Mouse (Mus musculus): ENCODE data around the gene Ccdc78. TPM values are rescaled to one million over a fixed set of nuclear protein-coding genes. Genes with fewer than 3 reads are reported as not detected.

The Ccdc78 gene
- polyA plus RNA-seq, 1 experiment from 2014 or later = 0.29 TPM

GRCm38 (mm10) chr17:25813471-25813870, 27.1 kb downstream of the Ccdc78 start:
- no peak for ATAC-seq (ENCODE audit: insufficient number of reproducible peaks, insufficient read depth, low FRiP score, low TSS enrichment)
- peaks cover 63% of the 10 kb centered on the region for H3K27me3 ChIP-seq
- no peak overlapping the region for H3K4me2 ChIP-seq (replicated peaks)
- H3K4me1 ChIP-seq = peaks cover 7% of the 10 kb centered on the region; the same call in 1 of the 2 replicates
- 2% methylated on average over 20 of the region's 20 CpGs for WGBS
- no peak overlapping the region for H3K9ac ChIP-seq
- H3K4me3 ChIP-seq = no peak overlapping the region
- H3K36me3 ChIP-seq = no peaks in the 10 kb centered on the region
- no peak overlapping the region for H3K27ac ChIP-seq
- no peaks in the 10 kb centered on the region for H3K9me3 ChIP-seq

GRCm38 (mm10) chr17:25817662-25818061, 31.3 kb downstream of the Ccdc78 start:
- Histone ChIP-seq H3K36me3 (no peaks in the 10 kb centered on the region), H3K4me2 (replicated peaks) (no peak overlapping the region), H3K27me3 (peaks cover 56% of the 10 kb centered on the region), H3K4me3 (no peak overlapping the region), H3K9ac (no peak overlapping the region), H3K9me3 (no peaks in the 10 kb centered on the region), H3K27ac (no peak overlapping the region), H3K4me1 (no peaks in the 10 kb centered on the region; the same call in 1 of the 2 replicates)
- 77% methylated on average over 11 of the region's 11 CpGs for WGBS
- no peak for ATAC-seq (ENCODE audit: insufficient number of reproducible peaks, insufficient read depth, low FRiP score, low TSS enrichment)

GRCm38 (mm10) chr17:25818851-25819780, 32.7 kb downstream of the Ccdc78 start:
- Histone ChIP-seq H3K27me3 (peaks cover 49% of the 10 kb centered on the region), H3K4me1 (peaks cover 3% of the 10 kb centered on the region), H3K27ac (no peak overlapping the region), H3K9me3 (no peaks in the 10 kb centered on the region), H3K4me3 (0 out of 2 replicates have a peak overlapping the region, but pooled peaks have one; percentile 6), H3K36me3 (no peaks in the 10 kb centered on the region), H3K4me2 (replicated peaks) (peak overlapping the region; percentile 30), H3K9ac (0 out of 2 replicates have a peak overlapping the region, but pooled peaks have one; percentile 7)
- no peak for ATAC-seq (ENCODE audit: insufficient number of reproducible peaks, insufficient read depth, low FRiP score, low TSS enrichment)
- 6% methylated on average over 46 of the region's 46 CpGs for WGBS

- peaks cover 30% of the 10 kb centered on the region for H3K36me3 ChIP-seq
- peak within 1 kb of the TSS; percentile 96 for H3K4me2 ChIP-seq (replicated peaks)
- H3K27ac ChIP-seq = peak within 1 kb of the TSS; percentile 57; the same call in 1 of the 2 replicates
- no peak for ATAC-seq (ENCODE audit: insufficient number of reproducible peaks, insufficient read depth, low FRiP score, low TSS enrichment)
- peak within 1 kb of the TSS; percentile 64 for H3K4me3 ChIP-seq
- peaks cover 28% of the 10 kb centered on the region for H3K4me1 ChIP-seq
- H3K9ac ChIP-seq = peak within 1 kb of the TSS; percentile 70
- no peaks in the 10 kb centered on the region for H3K9me3 ChIP-seq
- peaks cover 28% of the 10 kb centered on the region for H3K27me3 ChIP-seq
- WGBS = under 1% methylated on average over 18 of the region's 18 CpGs
Observed at GRCm38 (mm10) chr17:25823452-25823851, 37.1 kb downstream of the Ccdc78 start, which contains the start of gene Wdr24. Gene Wdr24 (plus strand): TSS chr17:25823627.

GRCm38 (mm10) chr17:25824362-25825142, 38.2 kb downstream of the Ccdc78 start:
- peaks cover 17% of the 10 kb centered on the region for H3K27me3 ChIP-seq
- 73% methylated on average over 17 of the region's 17 CpGs for WGBS

GRCm38 (mm10) chr17:25825311-25825710, 38.9 kb downstream of the Ccdc78 start:
- no peak overlapping the region for H3K27ac ChIP-seq
- H3K27me3 ChIP-seq = peaks cover 9% of the 10 kb centered on the region
- WGBS = 91% methylated on average over 6 of the region's 6 CpGs
- H3K36me3 ChIP-seq = peaks cover 34% of the 10 kb centered on the region
- no peaks in the 10 kb centered on the region for H3K9me3 ChIP-seq
- H3K4me2 ChIP-seq (replicated peaks) = no peak overlapping the region
- H3K4me3 ChIP-seq = no peak overlapping the region
- peaks cover 39% of the 10 kb centered on the region for H3K4me1 ChIP-seq
- H3K9ac ChIP-seq = no peak overlapping the region
- ATAC-seq (ENCODE audit: insufficient number of reproducible peaks, insufficient read depth, low FRiP score, low TSS enrichment) = no peak

More at GRCm38 (mm10) chr17:25824362-25825142, 38.2 kb downstream of the Ccdc78 start:
- peaks cover 32% of the 10 kb centered on the region for H3K4me1 ChIP-seq
- no peaks in the 10 kb centered on the region for H3K9me3 ChIP-seq
- H3K36me3 ChIP-seq = peaks cover 30% of the 10 kb centered on the region
- H3K4me3 ChIP-seq = peak overlapping the region; percentile 64
- no peak overlapping the region for H3K27ac ChIP-seq
- ATAC-seq (ENCODE audit: insufficient number of reproducible peaks, insufficient read depth, low FRiP score, low TSS enrichment) = no peak
- peak overlapping the region; percentile 70; the same call in 1 of the 2 replicates for H3K9ac ChIP-seq
- H3K4me2 ChIP-seq (replicated peaks) = peak overlapping the region; percentile 96

- Histone ChIP-seq H3K36me3 (peaks cover 42% of the 10 kb centered on the region), H3K4me1 (peaks cover 46% of the 10 kb centered on the region), H3K4me3 (no peak overlapping the region), H3K27me3 (0 out of 2 replicates have a peak, but pooled peaks cover 3% of the 10 kb centered on the region), H3K9me3 (no peaks in the 10 kb centered on the region), H3K9ac (no peak overlapping the region), H3K27ac (no peak overlapping the region), H3K4me2 (replicated peaks) (no peak overlapping the region)
- WGBS = 94% methylated on average over 27 of the region's 27 CpGs
- ATAC-seq (ENCODE audit: insufficient number of reproducible peaks, insufficient read depth, low FRiP score, low TSS enrichment) = no peak
Observed at GRCm38 (mm10) chr17:25825984-25826570, 39.7 kb downstream of the Ccdc78 start.

GRCm38 (mm10) chr17:25827011-25827410, 40.6 kb downstream of the Ccdc78 start:
- H3K4me1 ChIP-seq = peaks cover 55% of the 10 kb centered on the region

GRCm38 (mm10) chr17:25827546-25828222, 41.3 kb downstream of the Ccdc78 start:
- H3K9me3 ChIP-seq = no peaks in the 10 kb centered on the region
- no peak overlapping the region for H3K27ac ChIP-seq
- H3K4me2 ChIP-seq (replicated peaks) = no peak overlapping the region; the same call in 1 of the 2 replicates
- H3K4me1 ChIP-seq = peaks cover 56% of the 10 kb centered on the region
- H3K9ac ChIP-seq = no peak overlapping the region
- H3K36me3 ChIP-seq = peaks cover 49% of the 10 kb centered on the region
- ATAC-seq (ENCODE audit: insufficient number of reproducible peaks, insufficient read depth, low FRiP score, low TSS enrichment) = no peak
- H3K4me3 ChIP-seq = peak overlapping the region; percentile 56
- 89% methylated on average over 22 of the region's 22 CpGs for WGBS
- H3K27me3 ChIP-seq = no peaks in the 10 kb centered on the region

More at GRCm38 (mm10) chr17:25827011-25827410, 40.6 kb downstream of the Ccdc78 start:
- Histone ChIP-seq H3K27me3 (no peaks in the 10 kb centered on the region), H3K4me3 (no peak overlapping the region), H3K4me2 (replicated peaks) (no peak overlapping the region), H3K9me3 (no peaks in the 10 kb centered on the region), H3K36me3 (peaks cover 49% of the 10 kb centered on the region), H3K9ac (no peak overlapping the region), H3K27ac (no peak overlapping the region)
- 94% methylated on average over 13 of the region's 13 CpGs for WGBS
- ATAC-seq (ENCODE audit: insufficient number of reproducible peaks, insufficient read depth, low FRiP score, low TSS enrichment) = no peak

GRCm38 (mm10) chr17:25828223-25828594, 41.8 kb downstream of the Ccdc78 start:
- no peaks in the 10 kb centered on the region for H3K27me3 ChIP-seq
- peak overlapping the region; percentile 88 for H3K4me2 ChIP-seq (replicated peaks)
- WGBS = 85% methylated on average over 8 of the region's 8 CpGs
- no peak for ATAC-seq (ENCODE audit: insufficient number of reproducible peaks, insufficient read depth, low FRiP score, low TSS enrichment)
- H3K4me1 ChIP-seq = peaks cover 56% of the 10 kb centered on the region
- no peaks in the 10 kb centered on the region for H3K9me3 ChIP-seq
- peaks cover 49% of the 10 kb centered on the region for H3K36me3 ChIP-seq
- H3K27ac ChIP-seq = no peak overlapping the region
- 0 out of 2 replicates have a peak overlapping the region, but pooled peaks have one; percentile 65 for H3K9ac ChIP-seq
- peak overlapping the region; percentile 56 for H3K4me3 ChIP-seq

All from embryonic facial prominence, embryonic 12.5 days (tissue).